Mouse (Mus musculus) frontal cortex, adult (tissue): ENCODE measurements at regions not wholly inside any gene's neighbourhood (a gene's known extent, or its start where the extent isn't known, plus 50 kb on each side); places are given as distances from the start of the nearest gene placed in this dataset.

Experiments
- ATAC-seq: cut with Nextera tagmentation; 2 replicates; pipeline ENCODE4 v1.9.2; 2017; ENCODE audit warnings: mild to moderate bottlenecking, moderate library complexity, mixed read lengths; ENCODE audit not compliant: low TSS enrichment

GRCm38 (mm10) chr10:66796296-66796695, 299.6 kb upstream of the Jmjd1c start:
- no peak for ATAC-seq

GRCm38 (mm10) chr10:66802691-66803090, 293.2 kb upstream of the Jmjd1c start:
- ATAC-seq = no peak

- peak; percentile 96 for ATAC-seq
Observed at GRCm38 (mm10) chr10:66807261-66807968, 288.5 kb upstream of the Jmjd1c start.

- ATAC-seq = peak; percentile 51; the same call in 1 of the 2 replicates
Observed at GRCm38 (mm10) chr10:66812515-66813260, 283.2 kb upstream of the Jmjd1c start.

- 0 out of 2 replicates have a peak, but pooled peaks have one; percentile 3 for ATAC-seq
Observed at GRCm38 (mm10) chr10:66813850-66814564, 281.9 kb upstream of the Jmjd1c start.

GRCm38 (mm10) chr10:66814565-66815201, 281.2 kb upstream of the Jmjd1c start:
- peak; percentile 87 for ATAC-seq

- ATAC-seq = no peak
Observed at GRCm38 (mm10) chr10:66815951-66816350, 280.0 kb upstream of the Jmjd1c start.

GRCm38 (mm10) chr10:66816776-66817175, 279.1 kb upstream of the Jmjd1c start:
- ATAC-seq = no peak

GRCm38 (mm10) chr10:66817876-66818275, 278.0 kb upstream of the Jmjd1c start:
- ATAC-seq = no peak

GRCm38 (mm10) chr10:66819517-66819916, 276.4 kb upstream of the Jmjd1c start:
- no peak for ATAC-seq

GRCm38 (mm10) chr10:66825737-66826136, 270.2 kb upstream of the Jmjd1c start:
- no peak for ATAC-seq

- ATAC-seq = no peak
Observed at GRCm38 (mm10) chr10:66826327-66826726, 269.6 kb upstream of the Jmjd1c start.

GRCm38 (mm10) chr10:66834974-66835373, 261.0 kb upstream of the Jmjd1c start:
- no peak for ATAC-seq

GRCm38 (mm10) chr10:66839058-66839457, 256.9 kb upstream of the Jmjd1c start:
- no peak for ATAC-seq

GRCm38 (mm10) chr10:66843258-66843657, 252.7 kb upstream of the Jmjd1c start:
- no peak for ATAC-seq

- ATAC-seq = no peak
Observed at GRCm38 (mm10) chr10:66848778-66849177, 247.1 kb upstream of the Jmjd1c start.

GRCm38 (mm10) chr10:66849681-66850080, 246.2 kb upstream of the Jmjd1c start:
- peak; percentile 48; the same call in 1 of the 2 replicates for ATAC-seq

GRCm38 (mm10) chr10:66850972-66851478, 244.9 kb upstream of the Jmjd1c start:
- ATAC-seq = no peak

GRCm38 (mm10) chr10:66851841-66852240, 244.1 kb upstream of the Jmjd1c start:
- ATAC-seq = no peak

GRCm38 (mm10) chr10:66852708-66853107, 243.2 kb upstream of the Jmjd1c start:
- ATAC-seq = peak; percentile 32; the same call in 1 of the 2 replicates

- ATAC-seq = peak; percentile 86
Observed at GRCm38 (mm10) chr10:66853258-66853657, 242.7 kb upstream of the Jmjd1c start.

- ATAC-seq = no peak
Observed at GRCm38 (mm10) chr10:66854895-66855294, 241.0 kb upstream of the Jmjd1c start.
